Mouse (Mus musculus) cortical plate, adult 2 months (tissue): Measurements from ENCODE around the gene Hivep3.

Experiments
- CTCF ChIP-seq: fragments of 200-500 bp; IDR thresholded peaks from 2 replicates; pipeline ENCODE4 v1.5.1; 2011; ENCODE audit warnings: mild to moderate bottlenecking, control low read depth, low read length; ENCODE audit not compliant: insufficient read depth; ENCODE audit errors: extremely low read depth
- POLR2A ChIP-seq: fragments of 200-500 bp; IDR thresholded peaks from 2 replicates; pipeline ENCODE4 v1.6.1; 2011; ENCODE audit warnings: mild to moderate bottlenecking, low read length, control low read depth; ENCODE audit not compliant: insufficient read depth; ENCODE audit errors: extremely low read depth

GRCm38 (mm10) chr4:119981047-119981720 lies 247.6 kb downstream of the Hivep3 start:
- no peak for TF ChIP-seq CTCF
- TF ChIP-seq POLR2A, result no peak
